Mouse (Mus musculus): ENCODE data around the gene Xrcc3.

- no peak for TF ChIP-seq SMC3 (IDR thresholded peaks at IDR 0.05; ENCODE audit: low read depth, low read length)
- no peak for TF ChIP-seq TCF12 (IDR thresholded peaks at IDR 0.05; ENCODE audit: low read depth, low read length)
- TF ChIP-seq MYC (IDR thresholded peaks at IDR 0.05; ENCODE audit: low read depth, low read length): no peak
Measured at GRCm38 (mm10) chr12:111830375-111830774, 16.7 kb upstream of the Xrcc3 start.

Measured in CH12.LX (cell line).